Mouse (Mus musculus) intestine, postnatal 0 days (tissue): ENCODE results near the gene Macf1. TPM values are rescaled to one million over a fixed set of nuclear protein-coding genes. Genes with fewer than 3 reads are reported as not detected.

Experiments used
- ATAC-seq: fragments of 200-750 bp; cut with Nextera tagmentation; 2 replicates; pipeline ENCODE4 v1.8.0; 2017; ENCODE audit warnings: mild to moderate bottlenecking, moderate TSS enrichment, moderate library complexity
- H3K27ac ChIP-seq: fragments of 300-500 bp; sonication (generic); 2 replicates; pipeline ENCODE4 v1.5.1; 2014; ENCODE audit warnings: mild to moderate bottlenecking, low read depth, low read length, moderate library complexity
- H3K27me3 ChIP-seq: fragments of 300-500 bp; sonication (generic); replicated peaks from 2 replicates; pipeline ENCODE4 v1.6.1; 2014; ENCODE audit warnings: low read length, mixed read lengths; ENCODE audit not compliant: control insufficient read depth, insufficient read depth
- H3K36me3 ChIP-seq: fragments of 300-500 bp; sonication (generic); 2 replicates; pipeline ENCODE4 v1.6.1; 2014; ENCODE audit warnings: mild to moderate bottlenecking, moderate library complexity; ENCODE audit not compliant: control insufficient read depth, insufficient read depth
- H3K4me1 ChIP-seq: fragments of 300-500 bp; sonication (generic); replicated peaks from 2 replicates; pipeline ENCODE4 v1.6.1; 2014; ENCODE audit warnings: antibody characterized with exemption, low read length, mixed read lengths; ENCODE audit not compliant: control insufficient read depth, insufficient read depth
- H3K4me2 ChIP-seq: fragments of 300-500 bp; sonication (generic); replicated peaks from 2 replicates; pipeline ENCODE4 v1.6.1; 2014; ENCODE audit warnings: low read depth, mild to moderate bottlenecking, moderate library complexity
- H3K4me3 ChIP-seq: fragments of 300-500 bp; sonication (generic); 2 replicates; pipeline ENCODE4 v1.5.1; 2014; ENCODE audit warnings: low read depth, low read length
- H3K9ac ChIP-seq: fragments of 300-500 bp; sonication (generic); 2 replicates; pipeline ENCODE4 v1.6.1; 2014; ENCODE audit warnings: mild to moderate bottlenecking, low read depth, low read length
- H3K9me3 ChIP-seq: fragments of 300-500 bp; sonication (generic); 2 replicates; pipeline ENCODE4 v1.6.1; 2016; ENCODE audit warnings: mixed run types; ENCODE audit not compliant: control insufficient read depth
- CTCF ChIP-seq: sonication (generic); IDR thresholded peaks from 2 replicates; pipeline ENCODE4 v1.5.1; 2016; ENCODE audit warnings: low read depth, mild to moderate bottlenecking, control low read depth, antibody characterized with exemption, moderate library complexity
- WGBS: fragments of 180-500 bp; shearing (Covaris S2); extraction: QIAGEN DNeasy Blood & Tissue Kit; methylation state at CpG from one replicate; pipeline ENCODE4 v1.1.7; 2014; 5-methylcytosine and 5-hydroxymethylcytosine counted together
- polyA plus RNA-seq: library from polyadenylated mRNA; unstranded; fragments of >200 nt; fragmentation: Nextera tagmentation; extraction: Ambion mirVana; gene quantifications from 2 replicates; pipeline ENCODE4 v1.2.1, GENCODE M21; 2015

The Macf1 gene
- polyA plus RNA-seq, 1 experiment from 2014 or later = 17.3 TPM

DNA sequence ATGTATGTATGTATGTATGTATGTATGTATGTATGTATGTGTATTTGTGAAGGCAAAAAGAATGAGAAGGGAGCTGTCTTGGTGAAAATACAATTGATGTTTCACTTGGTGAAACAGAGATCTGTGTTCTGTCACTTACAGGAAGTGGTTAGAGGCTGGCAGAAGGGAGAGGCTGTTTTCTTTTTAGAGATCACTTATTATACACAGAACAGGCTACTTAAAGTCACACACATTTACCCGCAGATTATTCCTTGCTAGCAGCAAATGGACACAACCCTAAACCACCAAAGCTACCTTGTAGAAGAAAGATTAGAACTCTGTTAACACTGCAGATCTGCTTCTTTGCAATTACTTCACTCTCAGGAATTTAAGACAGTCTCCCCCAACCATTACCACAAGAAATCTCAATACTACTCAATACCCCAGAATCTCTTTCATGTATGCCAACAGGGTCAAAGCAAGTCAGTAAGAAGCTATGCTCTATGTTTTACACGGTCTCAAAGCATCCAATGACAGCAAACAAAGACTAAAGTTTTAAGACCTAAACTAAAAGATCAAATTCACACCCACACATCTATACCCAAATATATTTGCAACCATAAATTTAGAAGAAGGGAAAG, 106.6 kb downstream of the Macf1 start:
- Histone ChIP-seq H3K9me3 (no peaks in the 10 kb centered on the region), H3K27me3 (no peaks in the 10 kb centered on the region), H3K4me2 (no peak overlapping the region), H3K36me3 (no peaks in the 10 kb centered on the region), H3K4me1 (no peaks in the 10 kb centered on the region; the same call in 1 of the 2 replicates), H3K4me3 (no peak overlapping the region), H3K27ac (no peak overlapping the region), H3K9ac (no peak overlapping the region)
- no peak for ATAC-seq
- WGBS = 52% methylated on average over 2 of the region's 2 CpGs
- no peak for TF ChIP-seq CTCF

DNA sequence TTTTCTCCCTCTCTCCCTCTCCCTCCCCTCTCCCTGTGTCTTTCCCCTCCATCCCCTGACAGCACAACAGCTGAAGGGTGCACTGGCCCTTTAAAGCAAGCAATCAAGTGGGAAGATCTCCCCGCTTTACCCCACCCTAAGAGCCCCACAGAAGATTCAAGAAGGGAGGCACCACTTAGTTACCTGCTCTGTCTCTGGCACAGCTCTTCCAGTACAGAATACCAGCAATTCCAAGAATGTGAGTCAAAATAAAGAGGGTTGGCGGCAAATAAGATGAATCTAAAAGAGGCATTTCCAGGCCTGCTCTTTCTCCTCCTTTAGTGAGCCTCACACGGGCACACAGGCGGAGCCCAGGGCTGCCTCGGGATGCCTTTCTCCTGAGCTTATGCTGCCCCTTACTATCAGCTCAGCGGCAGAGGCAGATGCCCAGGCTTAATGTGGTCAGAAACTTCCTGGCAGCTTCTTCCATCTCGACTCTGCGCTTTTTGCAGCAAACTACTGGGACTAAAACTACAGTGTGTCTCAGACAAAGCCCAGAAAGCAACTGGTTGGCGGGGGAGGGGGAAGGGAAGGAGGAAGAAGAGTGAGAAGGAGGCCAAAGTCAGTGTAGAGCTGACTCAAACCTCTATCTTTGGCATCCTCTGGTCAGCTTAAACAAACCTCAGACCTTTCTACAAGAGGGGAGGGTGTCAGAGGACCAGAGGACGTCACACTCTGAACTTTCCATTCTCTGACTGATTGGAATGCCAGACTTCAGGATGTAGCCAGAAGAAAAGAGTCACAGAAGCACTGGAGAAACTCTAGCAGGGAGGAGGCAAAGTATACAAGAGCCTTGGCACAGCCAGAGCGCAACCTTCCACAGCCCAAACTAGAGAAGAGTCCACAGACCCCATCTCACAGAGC, 111.5 kb downstream of the Macf1 start:
- Histone ChIP-seq H3K4me3 (peak overlapping the region; percentile 16; the same call in 1 of the 2 replicates), H3K9ac (0 out of 2 replicates have a peak overlapping the region, but pooled peaks have one; percentile 13), H3K9me3 (no peaks in the 10 kb centered on the region), H3K27me3 (no peaks in the 10 kb centered on the region), H3K27ac (peak overlapping the region; percentile 74), H3K4me1 (no peaks in the 10 kb centered on the region; the same call in 1 of the 2 replicates), H3K36me3 (no peaks in the 10 kb centered on the region), H3K4me2 (peak overlapping the region; percentile 52)
- TF ChIP-seq CTCF = no peak
- 22% methylated on average over 11 of the region's 11 CpGs for WGBS
- ATAC-seq = peak; percentile 41

GRCm38 (mm10) chr4:123571869-123572268, 112.3 kb downstream of the Macf1 start:
- no peak for TF ChIP-seq CTCF
- H3K27ac ChIP-seq = peak overlapping the region; percentile 46
- H3K9ac ChIP-seq = no peak overlapping the region
- ATAC-seq = no peak
- H3K27me3 ChIP-seq = no peaks in the 10 kb centered on the region
- H3K4me2 ChIP-seq = peak overlapping the region; percentile 35
- H3K36me3 ChIP-seq = no peaks in the 10 kb centered on the region
- no peaks in the 10 kb centered on the region; the same call in 1 of the 2 replicates for H3K4me1 ChIP-seq
- WGBS = 42% methylated on average over 7 of the region's 7 CpGs
- H3K9me3 ChIP-seq = no peaks in the 10 kb centered on the region
- H3K4me3 ChIP-seq = no peak overlapping the region

- no peaks in the 10 kb centered on the region for H3K36me3 ChIP-seq
- no peak overlapping the region for H3K4me2 ChIP-seq
- H3K27ac ChIP-seq = no peak overlapping the region
- WGBS = 22% methylated on average over 7 of the region's 7 CpGs
- no peak overlapping the region for H3K9ac ChIP-seq
- no peak overlapping the region for H3K4me3 ChIP-seq
- H3K4me1 ChIP-seq = no peaks in the 10 kb centered on the region
- H3K9me3 ChIP-seq = no peaks in the 10 kb centered on the region
- H3K27me3 ChIP-seq = no peaks in the 10 kb centered on the region
- no peak for TF ChIP-seq CTCF
- no peak for ATAC-seq
Observed at GRCm38 (mm10) chr4:123565291-123565861, 118.8 kb downstream of the Macf1 start.

DNA sequence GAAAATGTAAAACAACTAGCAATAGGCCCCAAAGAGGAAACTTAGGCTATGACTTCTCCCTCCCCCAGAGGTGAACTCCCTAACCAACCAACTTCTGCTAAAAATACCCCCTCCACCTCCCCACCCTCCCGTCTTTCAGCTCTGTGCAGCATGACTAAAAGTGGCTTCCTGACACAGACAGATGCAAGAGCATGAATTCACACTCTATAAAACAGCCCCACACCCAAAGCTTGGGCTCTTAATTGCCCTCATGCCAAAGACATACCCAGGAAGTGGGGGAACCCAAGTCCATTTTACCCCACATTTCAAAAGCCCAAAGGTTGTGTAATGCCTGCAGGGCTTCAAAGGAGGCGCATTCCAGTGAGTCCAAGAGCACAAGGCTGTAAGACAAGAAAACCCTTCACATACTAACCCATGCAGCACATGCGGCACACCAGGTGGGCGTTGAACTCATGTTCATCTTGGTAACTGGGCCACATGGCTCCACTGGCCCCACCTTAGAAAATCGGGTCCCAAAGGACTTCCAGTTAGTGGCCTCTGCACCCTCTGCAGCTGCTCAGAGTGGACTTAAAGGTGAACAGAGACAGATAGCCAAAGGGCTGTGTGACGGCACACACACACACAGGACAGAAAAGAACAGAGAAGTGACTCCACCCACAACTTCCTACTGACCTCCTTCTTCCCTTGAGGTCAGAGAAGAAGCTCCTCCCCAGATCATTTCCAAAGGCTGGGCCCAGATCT, 119.9 kb downstream of the Macf1 start:
- Histone ChIP-seq H3K9me3 (no peaks in the 10 kb centered on the region), H3K4me1 (no peaks in the 10 kb centered on the region), H3K36me3 (no peaks in the 10 kb centered on the region), H3K4me3 (no peak overlapping the region), H3K9ac (no peak overlapping the region), H3K4me2 (no peak overlapping the region), H3K27ac (no peak overlapping the region), H3K27me3 (no peaks in the 10 kb centered on the region)
- no peak for TF ChIP-seq CTCF
- 59% methylated on average over 6 of the region's 6 CpGs for WGBS
- 0 out of 2 replicates have a peak, but pooled peaks have one; percentile 22 for ATAC-seq
